Mouse (Mus musculus): ENCODE data around the gene Hs3st3b1.

The Hs3st3b1 gene

DNA sequence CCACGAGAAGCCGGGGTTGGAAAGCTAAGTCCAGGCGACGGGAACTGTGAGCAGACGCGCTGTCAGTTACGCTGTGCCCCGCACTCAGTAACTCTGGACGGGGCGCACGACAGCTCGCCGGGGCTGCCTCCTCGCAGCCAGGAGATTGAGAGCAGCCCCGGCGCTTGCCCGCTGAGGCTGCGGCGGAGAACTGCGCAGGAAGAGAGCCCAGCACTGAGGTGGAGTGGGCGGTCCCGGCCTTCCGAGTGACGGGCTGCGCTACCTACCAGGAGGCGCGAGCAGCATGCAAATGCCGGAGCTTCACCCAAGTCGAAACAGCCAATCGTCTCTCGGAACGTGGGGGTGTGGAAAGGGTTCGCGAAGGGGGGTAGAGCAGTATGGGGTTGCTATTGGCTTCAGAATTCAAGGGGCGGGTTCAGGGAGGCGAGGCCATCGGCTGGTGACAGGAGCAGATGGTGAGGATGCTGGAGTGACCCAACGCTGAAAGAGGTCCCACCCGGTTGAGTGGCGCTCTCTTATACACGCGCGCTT lies at the start of gene Hs3st3b1:
TSS of gene Hs3st3b1 (minus strand) at position 200 of the 531 bp plus-strand sequence.
- peak; percentile 99 for DNase-seq (ENCODE audit: low read depth, low spot score)

DNA sequence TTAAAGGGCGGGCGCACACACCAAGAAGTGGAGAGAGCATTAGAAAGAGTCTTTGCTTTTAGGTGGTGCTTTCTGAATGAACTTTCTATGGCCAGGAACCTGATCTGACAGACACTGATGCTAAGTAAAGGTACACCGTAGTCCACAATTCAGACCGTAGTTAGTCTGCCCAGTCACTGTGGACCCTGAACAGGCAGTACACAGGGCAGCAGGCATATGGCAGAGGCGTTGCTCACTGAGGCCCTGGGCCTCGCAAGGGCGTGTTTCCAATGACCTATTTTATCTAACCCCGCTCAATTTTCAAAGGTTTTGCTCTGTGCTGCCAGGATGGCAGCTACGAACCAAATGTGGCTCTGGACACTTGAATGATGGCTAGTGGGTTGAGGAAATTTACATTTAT lies 49.4 kb upstream of the Hs3st3b1 start:
- DNase-seq (ENCODE audit: low read depth, low spot score): no peak

DNA sequence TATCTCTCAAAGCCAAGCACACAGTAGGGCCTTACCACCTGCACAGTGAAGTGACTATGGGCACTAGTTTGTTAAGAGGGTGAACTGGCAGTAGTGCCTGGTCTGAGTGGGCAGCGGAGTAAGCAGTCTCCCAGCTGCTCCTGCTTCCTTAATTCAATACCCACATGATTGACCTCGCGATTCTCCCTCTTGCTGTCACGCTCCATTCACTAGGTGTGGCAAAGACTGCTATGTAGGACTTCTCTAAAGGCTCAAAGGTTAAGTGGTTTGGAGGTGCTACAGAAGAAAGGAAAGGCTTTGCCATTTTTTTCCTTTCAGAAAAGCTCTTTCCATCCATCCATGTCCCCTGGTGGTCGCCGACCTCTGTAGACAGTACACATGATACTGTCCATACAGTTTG lies 48.7 kb upstream of the Hs3st3b1 start:
- DNase-seq (ENCODE audit: low read depth, low spot score): no peak

DNA sequence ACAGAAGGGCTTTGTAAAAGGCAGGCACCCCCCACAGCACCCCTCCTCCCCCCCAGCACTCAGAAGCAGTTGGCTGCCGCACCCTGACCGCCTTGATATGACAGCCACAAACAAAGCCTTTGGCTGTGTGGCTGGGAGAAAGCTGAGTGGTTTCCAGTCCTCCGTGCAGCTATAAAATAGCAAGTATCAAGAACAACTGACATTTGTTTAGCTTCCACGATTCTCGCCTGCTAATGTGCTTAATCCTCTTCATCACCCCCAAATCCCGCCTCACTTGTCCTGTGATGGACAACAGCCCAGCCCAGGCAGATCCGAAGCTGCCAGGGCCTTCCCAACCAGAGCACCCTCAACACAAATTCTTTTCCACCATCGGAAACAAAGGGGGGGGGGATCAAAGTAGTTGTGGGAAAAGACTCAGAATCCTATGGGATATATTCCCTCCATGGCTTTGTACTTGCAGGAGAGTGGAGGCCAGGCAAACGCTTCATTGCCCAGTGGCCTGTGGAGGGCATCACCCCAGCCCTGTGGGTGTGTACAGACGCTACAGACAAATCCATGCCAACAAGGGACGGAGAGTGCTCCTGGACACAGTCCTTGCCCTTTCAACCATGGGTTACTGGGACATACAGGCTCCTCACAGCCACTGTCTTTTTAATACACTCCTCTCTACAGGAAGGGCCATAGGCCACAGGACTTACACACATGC lies 47.3 kb upstream of the Hs3st3b1 start:
- no peak for DNase-seq (ENCODE audit: low read depth, low spot score)

DNA sequence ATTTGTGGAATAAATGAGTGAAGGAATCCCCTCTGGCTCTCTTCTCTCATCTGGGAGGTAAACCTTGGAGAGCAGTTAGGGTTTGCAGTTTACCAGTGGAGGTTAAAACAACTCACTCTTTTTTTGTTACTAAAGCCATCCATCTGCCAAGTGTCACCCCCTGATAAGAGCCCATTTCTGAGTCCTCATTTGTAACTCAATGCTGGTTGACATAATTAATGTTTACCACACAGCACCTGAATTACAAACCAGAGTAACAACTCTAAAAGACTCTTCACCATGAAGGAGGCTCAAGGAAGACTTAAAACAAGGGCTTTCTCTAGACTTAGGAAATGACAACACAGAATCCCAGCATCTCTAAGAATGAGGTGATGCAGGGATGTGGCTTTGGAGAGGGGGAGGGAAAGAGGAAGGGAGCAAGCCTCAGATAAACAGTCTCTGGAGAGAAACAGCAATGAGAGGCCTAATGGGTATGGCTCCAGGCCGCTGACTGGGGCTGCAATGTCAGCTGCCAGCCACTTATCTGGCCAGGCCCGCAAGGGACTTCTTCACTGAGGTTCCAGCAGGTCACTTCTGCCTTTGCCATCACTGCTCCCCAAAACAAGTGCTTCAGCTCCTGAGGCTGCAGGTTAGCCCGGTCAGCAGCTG lies 46.4 kb upstream of the Hs3st3b1 start:
- DNase-seq (ENCODE audit: low read depth, low spot score): no peak

DNA sequence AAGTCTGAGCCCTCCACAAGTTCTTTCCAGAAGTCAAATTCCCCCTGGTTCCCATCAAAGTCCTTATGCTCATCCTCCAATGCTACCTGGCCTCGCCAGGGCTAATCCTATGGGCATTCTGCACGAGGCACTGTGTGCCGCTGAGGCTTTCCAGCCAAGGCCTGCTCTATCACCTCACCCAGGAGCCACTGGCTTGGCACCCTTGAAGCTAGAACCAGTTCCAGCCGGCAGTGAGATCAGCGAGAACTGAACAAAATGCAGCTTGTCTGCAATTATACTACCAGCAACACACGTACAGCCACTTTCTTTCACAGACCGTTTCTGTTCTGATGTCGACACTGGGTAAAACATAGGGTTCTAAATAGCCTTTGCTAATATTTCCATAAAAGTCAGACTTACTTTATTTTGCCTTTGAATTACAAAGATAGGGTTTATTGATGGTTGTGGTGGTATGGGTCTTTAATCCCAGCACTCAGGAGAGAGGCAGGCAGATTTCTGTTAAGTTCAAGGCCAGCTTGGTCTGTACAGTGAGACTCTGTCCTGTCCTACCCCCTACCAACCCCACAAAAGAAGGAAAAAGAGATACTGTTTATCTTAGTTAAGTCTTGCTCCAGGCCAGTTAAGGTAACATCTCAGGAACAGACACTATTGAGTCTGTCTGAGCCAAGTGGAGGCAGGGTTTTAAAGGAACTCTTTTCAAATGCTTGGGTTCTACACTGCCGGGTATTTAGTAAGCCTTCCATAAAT lies 45.7 kb upstream of the Hs3st3b1 start:
- no peak for DNase-seq (ENCODE audit: low read depth, low spot score)

DNA sequence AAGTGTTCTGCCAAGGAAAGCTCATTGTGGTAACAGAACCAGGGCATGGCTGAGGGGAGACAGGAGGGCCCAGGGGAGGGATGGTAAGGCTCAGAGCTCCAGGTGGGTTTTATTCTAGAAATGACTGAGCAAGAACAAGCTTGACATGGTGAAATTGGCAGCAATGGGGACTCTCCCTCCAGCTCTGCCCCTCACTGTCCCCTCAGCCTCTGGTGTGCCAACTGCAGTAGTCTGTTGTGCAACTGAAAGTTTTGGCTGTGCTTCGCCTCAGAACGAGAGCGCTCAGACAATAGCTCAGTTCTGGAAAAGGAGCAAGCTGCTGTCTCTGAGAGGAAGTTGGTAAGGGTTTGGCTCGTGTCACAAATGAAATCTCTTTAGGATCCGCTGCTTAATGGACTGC lies 43.3 kb upstream of the Hs3st3b1 start:
- no peak for DNase-seq (ENCODE audit: low read depth, low spot score)

DNA sequence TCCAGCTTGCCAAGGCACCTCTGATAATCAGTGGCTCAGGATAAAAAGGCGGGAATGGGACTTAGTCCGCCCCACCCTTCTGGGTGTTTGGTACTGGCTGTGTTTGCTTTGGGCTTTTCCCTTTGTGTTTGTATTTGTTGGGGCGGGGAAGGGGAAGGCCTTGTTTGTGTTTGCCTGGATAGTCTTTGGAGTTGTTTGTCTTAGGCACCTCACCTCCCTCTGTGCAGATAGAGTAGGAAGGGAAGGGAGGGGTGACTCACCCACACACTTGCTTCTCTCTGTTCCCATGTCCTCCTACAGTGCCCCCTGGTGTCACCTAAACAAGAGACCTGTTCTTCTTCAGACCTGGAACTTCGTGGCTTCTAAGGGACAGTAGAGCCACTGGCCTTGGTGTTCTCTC lies 35.1 kb upstream of the Hs3st3b1 start:
- DNase-seq (ENCODE audit: low read depth, low spot score): peak; percentile 91

DNA sequence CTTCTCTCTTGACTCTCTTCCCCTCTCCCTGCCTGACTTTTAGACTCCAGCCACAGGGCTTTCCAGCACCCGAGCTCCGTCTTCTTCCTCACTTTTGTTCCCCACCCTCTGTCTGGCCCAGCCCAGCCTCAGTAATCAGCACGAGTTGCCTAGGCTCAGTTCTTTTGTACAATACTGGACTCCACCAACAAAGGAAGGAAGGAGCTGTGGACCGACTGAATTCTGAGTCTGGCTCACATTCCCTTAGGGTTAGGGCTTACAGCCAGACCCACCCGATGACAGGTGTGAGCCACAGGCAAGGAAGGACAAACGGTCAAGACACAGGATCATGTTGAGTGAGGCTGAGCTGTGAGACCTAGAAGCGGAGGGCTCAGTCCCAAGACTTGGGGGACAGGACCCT lies 34.7 kb upstream of the Hs3st3b1 start:
- peak; percentile 85 for DNase-seq (ENCODE audit: low read depth, low spot score)

DNA sequence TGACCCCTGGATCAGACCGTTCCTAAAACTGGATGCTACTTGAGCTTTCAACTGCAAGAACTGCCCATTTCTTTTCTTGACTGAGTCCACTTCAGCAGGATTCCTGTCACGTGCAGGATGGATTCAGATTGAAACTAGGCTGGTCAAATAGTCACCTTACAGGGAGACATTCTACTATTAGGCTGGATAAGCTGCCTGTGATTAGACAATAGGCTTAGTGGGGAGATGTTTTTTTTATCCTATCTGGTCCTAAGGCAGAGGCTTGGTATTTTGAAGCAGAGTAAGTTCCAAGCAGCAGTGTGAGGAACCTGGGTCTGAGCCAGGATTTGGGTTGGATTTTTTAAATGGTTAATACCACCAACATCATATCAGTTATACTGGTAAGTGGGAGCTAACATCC lies 31.8 kb upstream of the Hs3st3b1 start:
- DNase-seq (ENCODE audit: low read depth, low spot score): no peak

DNA sequence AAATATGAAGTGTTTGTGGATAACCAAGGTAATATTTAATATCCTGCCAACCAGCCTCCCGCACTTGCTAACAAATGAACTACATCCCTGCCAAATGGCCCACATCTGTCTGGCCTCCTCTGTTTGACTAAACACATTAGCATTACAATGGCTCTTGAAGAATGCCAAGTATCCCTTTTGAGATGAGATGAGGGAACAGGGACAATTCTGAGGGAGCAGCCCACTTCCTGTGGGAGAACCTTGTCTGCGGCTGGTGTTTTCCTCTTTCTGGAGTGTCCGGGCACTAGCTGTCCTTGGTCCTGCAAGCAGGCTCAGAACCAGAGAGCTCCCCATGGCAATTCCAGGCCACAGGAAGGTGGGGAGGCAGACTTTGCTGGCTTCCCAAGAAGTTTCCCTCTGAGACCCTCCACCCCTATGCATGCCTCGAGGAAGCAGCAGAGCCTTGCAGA lies 30.7 kb upstream of the Hs3st3b1 start:
- peak; percentile 92 for DNase-seq (ENCODE audit: low read depth, low spot score)

DNA sequence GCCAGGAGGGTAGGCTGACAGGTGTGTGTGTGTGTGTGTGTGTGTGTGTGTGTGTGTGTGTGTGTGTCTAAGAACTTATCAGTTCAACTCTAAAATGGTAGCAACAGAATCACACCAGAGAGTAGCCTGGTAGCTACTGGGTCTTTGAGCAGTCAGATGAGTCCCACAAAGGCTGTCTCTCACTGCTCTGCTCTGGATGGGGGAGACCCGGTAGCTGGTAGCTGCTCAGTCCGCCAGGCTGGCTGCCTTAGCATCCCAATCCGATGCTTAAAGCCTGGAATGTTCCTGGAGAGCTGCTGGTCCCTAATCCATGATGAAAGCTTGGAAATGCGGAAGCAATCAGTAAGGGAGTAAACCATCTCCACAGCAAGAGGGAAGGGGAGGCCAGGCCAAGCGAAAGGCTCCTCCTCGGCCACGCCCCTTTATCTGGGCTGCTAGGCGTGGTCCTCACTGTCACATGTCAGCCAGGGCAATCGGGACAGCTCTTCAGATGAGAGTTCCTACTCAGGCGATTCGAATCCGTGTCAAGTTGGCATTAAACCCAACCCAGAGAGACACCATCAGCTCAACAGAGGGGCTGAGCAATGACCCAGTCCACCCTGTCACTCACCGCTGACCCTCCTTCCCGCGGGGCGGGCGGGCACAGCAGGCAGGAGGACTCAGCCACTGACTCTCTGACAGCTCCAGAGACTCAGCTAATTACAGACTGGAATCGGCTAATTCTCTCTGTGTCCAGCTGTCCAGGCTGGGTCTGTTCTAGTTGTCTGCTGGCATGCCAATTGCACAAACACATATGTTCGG lies 29.9 kb upstream of the Hs3st3b1 start:
- peak; percentile 95 for DNase-seq (ENCODE audit: low read depth, low spot score)

DNA sequence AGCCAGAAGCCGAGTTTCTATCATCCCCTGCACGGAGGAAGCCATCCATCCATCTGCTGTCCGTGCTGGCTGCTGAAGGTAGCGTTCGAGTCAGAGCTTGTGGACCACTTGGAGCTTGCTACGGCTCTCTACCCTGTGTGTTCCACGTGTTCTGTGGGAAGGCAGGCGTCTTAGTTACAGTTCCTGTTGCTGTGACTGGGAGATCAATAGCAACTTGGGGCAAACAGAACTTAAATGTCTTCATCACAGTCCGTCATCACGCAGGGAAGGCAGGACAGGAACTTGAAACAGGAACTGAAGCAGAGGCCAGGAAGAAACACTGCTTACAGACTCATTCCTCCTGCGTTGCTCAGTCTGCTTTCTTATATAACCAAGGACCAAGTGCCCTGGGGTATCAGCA lies 26.3 kb upstream of the Hs3st3b1 start:
- no peak for DNase-seq (ENCODE audit: low read depth, low spot score)

DNA sequence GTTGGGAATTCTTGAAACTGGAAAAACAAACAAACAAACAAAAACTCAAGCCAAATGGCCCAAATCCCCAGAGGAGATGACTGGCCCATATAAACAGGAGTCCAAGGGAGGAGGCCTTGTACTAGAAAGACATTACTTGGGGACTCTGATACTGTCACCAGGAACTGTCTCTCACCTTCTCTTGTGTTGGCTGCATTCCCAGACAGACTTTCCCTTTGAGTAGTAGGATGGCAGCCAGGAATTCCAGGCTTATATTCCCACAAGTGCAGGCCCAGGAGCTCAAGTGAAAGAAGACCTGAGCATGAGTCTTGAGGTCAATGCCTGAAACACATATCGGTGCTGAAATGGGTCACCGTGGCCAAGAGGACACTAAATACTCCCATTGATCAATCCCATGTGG lies 24.9 kb upstream of the Hs3st3b1 start:
- no peak for DNase-seq (ENCODE audit: low read depth, low spot score)

DNA sequence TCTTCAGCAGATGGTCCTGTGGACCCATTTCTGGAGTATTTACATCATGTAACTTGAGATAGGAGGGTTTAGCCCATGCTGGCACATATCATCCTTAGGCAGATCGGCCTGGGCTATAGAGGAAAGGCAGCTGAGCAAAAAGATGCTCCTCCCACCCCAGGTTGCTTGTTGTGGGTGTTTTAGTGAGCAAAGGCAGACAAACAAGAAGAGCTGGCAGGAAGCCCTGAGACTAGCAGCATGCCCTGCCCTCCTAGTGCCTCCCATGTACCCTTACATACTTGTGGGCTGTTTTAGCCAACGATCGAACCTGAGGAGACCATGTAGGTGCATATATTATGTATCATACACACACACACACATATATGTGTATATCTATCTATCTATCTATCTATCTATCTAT lies 21.9 kb upstream of the Hs3st3b1 start:
- DNase-seq (ENCODE audit: low read depth, low spot score): no peak

DNA sequence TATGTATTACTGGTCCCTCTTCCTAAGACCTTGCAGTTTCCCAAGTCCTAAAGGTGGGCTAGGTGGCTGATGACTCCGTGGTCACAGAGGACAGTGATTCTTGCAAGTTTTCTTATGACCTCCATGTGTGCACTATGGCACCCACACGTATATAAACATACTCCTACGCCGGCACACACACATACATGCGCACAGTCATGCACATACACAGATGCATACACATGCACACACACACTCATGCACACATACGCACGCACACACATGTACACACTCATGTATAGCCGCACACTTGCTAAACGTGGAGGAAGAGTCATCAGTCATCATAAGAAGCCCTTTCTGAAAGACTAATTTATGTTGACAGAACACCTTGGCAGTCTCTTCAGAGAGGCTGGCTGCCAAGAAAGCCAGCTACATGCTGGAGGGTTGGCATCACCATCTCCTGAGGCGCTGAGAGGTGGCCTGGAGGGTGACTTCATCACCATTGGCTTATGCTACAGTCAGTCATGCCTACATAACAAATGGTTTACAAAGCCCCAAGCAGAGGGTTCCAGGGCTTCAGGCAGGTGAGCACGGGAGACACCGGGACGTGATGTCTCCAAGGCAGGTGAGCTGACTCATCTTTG lies 21.3 kb upstream of the Hs3st3b1 start:
- no peak for DNase-seq (ENCODE audit: low read depth, low spot score)

DNA sequence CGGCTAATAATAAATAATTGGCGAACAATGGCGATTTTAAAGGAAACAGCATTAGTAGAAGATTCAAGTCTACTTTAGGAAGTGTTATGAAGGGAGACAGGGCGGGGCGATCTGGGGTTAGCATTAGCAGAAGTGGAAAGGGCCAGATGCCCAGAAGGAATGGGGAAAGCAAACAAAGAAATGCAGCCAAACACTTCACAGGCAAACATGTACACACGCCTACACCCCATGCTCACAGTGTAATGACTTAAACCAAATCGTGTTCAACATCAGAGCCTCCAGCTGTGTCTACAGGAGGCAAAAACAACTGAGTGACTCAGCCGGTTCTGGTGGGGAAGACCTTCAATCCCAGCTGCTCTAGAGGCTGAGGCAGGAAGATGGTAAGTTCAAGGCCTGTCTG lies 20.1 kb upstream of the Hs3st3b1 start:
- no peak for DNase-seq (ENCODE audit: low read depth, low spot score)

DNA sequence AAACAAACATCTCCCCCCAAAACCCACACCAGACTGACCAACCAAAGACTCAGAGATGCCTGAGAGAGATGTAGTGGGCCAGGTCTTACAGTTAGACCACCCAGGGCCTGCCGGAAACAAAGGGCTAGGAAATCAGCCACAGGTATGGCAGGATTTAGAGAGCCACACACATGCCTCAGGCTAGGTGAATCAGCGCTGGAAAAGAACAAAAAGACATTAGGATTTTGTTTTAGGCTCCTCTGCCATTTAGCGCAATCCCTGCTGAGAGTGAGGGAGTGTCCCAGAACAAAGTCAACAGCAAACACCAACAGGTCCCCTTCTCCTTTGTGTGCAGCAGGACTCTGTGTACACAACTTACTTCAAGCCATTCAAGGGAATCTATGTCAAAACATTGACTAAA lies 14.6 kb upstream of the Hs3st3b1 start:
- peak; percentile 75 for DNase-seq (ENCODE audit: low read depth, low spot score)

DNA sequence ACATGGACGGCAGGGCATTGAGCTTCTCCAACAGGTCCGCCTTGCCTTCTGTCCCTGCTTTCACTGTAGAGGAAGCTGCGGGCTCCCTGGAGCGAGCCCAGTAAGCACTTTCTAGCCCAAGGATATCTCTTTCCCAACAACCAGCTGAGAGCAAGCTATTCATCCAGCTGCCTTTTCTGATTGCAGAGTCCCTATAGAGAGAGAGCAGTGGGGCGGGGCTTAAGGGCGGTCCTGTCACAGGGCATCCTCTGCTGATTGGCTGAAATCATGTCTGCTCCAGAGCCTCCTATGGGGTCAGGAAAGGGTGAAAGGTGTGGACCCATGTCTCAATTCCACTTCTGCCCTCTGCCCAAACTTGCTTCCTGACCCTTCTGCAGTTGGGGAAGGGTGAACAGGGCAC lies 4.8 kb upstream of the Hs3st3b1 start:
- DNase-seq (ENCODE audit: low read depth, low spot score): peak; percentile 90

DNA sequence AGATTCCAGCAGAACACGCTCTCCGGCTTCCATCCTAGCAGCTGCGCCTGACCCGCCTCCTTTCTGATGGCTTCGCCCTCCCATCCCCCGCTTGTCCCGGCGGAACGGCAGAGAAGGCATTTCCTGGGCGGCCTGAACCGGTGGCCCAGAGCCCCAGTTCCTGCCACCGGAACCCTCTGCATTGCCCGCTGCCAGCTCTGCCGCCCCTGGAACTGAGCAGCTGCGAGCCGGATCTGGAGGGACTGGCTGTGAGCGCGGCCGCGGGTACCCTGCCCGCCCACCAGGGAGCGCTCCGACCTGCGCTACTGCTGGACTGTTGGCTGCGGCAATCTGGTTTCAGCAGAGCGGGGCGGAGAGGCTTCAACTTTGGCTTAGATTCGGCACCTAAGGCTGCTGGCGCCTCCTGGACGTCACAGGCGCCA lies 3.1 kb upstream of the Hs3st3b1 start:
- DNase-seq (ENCODE audit: low read depth, low spot score): peak; percentile 89

DNA sequence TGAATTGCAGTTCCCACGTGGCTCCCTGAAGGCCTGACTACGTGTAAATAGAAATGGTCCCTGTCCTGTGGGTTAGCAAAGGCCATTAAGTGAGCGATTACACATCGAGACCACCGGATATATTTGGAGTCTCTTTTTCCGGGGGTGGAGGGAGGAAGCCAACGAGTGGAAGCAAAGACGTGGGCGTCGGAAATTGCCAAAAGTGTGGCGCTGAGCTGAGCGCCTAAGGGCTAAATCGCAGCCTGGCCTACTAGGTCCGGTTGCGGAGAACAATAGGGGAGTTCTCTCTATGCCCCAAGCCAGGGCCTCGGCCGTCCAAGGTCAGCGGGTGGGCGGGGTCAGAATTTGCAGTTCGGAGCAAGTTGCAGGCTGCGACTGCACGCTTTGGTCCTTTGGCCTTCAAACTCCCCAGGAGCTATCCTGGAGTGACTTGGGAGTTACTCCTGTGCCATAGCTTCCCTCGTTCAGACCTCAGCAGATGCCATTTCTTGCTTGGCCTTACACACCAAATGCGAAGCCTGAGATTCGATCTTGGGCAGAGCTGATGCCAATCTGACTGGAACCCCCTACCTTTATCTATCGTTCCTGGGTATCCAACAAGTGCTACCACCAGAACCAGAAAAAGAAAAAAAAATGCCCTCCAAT lies 2.3 kb upstream of the Hs3st3b1 start:
- DNase-seq (ENCODE audit: low read depth, low spot score): peak; percentile 87

All from ZHBTc4 (cell line).